Mouse (Mus musculus) hindbrain, embryonic 15.5 days (tissue): Measurements from ENCODE around the gene Lmln. TPM values are rescaled to one million over a fixed set of nuclear protein-coding genes. Genes with fewer than 3 reads are reported as not detected.
"Not testable (repeated sequence)": the region's sequence is repeated elsewhere in the genome, so short reads cannot be mapped to it uniquely, and the experiment has no call there.

Experiments used
- ATAC-seq: fragments of 200-750 bp; cut with Nextera tagmentation; 2 replicates; pipeline ENCODE4 v1.8.0; 2017; ENCODE audit warnings: low read depth, moderate number of reproducible peaks, moderate TSS enrichment; ENCODE audit not compliant: low FRiP score
- H3K27ac ChIP-seq: fragments of 300-500 bp; sonication (generic); replicated peaks from 2 replicates; pipeline ENCODE4 v1.5.1; 2015; ENCODE audit warnings: mild to moderate bottlenecking, inconsistent platforms
- H3K27me3 ChIP-seq: fragments of 300-500 bp; sonication (generic); 2 replicates; pipeline ENCODE4 v1.6.1; 2015; ENCODE audit warnings: control low read depth, inconsistent platforms
- H3K36me3 ChIP-seq: fragments of 300-500 bp; sonication (generic); 2 replicates; pipeline ENCODE4 v1.6.1; 2015; ENCODE audit warnings: control low read depth, inconsistent platforms
- H3K4me1 ChIP-seq: fragments of 300-500 bp; sonication (generic); replicated peaks from 2 replicates; pipeline ENCODE4 v1.6.1; 2015; ENCODE audit warnings: control low read depth, inconsistent platforms
- H3K4me2 ChIP-seq: fragments of 300-500 bp; sonication (generic); 2 replicates; pipeline ENCODE4 v1.6.1; 2015; ENCODE audit warnings: moderate library complexity, mild to moderate bottlenecking, inconsistent platforms
- H3K4me3 ChIP-seq: fragments of 300-500 bp; sonication (generic); 2 replicates; pipeline ENCODE4 v1.5.1; 2015; ENCODE audit warnings: mild to moderate bottlenecking, inconsistent platforms
- H3K9ac ChIP-seq: fragments of 300-500 bp; sonication (generic); 2 replicates; pipeline ENCODE4 v1.6.1; 2015; ENCODE audit warnings: inconsistent platforms
- H3K9me3 ChIP-seq: fragments of 300-500 bp; sonication (generic); 2 replicates; pipeline ENCODE4 v1.6.1; 2016; ENCODE audit warnings: control low read depth, inconsistent platforms
- WGBS: fragments of 180-500 bp; shearing (Covaris S2); methylation state at CpG from one replicate; pipeline ENCODE4 v1.1.7; 2015; 5-methylcytosine and 5-hydroxymethylcytosine counted together
- polyA plus RNA-seq: library from polyadenylated mRNA; unstranded; fragments of >200 nt; fragmentation: Nextera tagmentation; extraction: Ambion mirVana; gene quantifications from 2 replicates; pipeline ENCODE4 v1.2.1, GENCODE M21; 2015

The Lmln gene
- polyA plus RNA-seq, 1 experiment from 2014 or later: 4.6 TPM

- Histone ChIP-seq H3K4me3 (no peak overlapping the region), H3K27ac (no peak overlapping the region), H3K4me1 (no peaks in the 10 kb centered on the region), H3K27me3 (no peaks in the 10 kb centered on the region), H3K36me3 (no peaks in the 10 kb centered on the region), H3K9me3 (no peaks in the 10 kb centered on the region), H3K9ac (no peak overlapping the region), H3K4me2 (no peak overlapping the region)
- ATAC-seq: no peak
- 74% methylated on average over 1 of the region's 1 CpGs for WGBS
Observed at GRCm38 (mm10) chr16:33042682-33043081, 19.6 kb upstream of the Lmln start.

DNA sequence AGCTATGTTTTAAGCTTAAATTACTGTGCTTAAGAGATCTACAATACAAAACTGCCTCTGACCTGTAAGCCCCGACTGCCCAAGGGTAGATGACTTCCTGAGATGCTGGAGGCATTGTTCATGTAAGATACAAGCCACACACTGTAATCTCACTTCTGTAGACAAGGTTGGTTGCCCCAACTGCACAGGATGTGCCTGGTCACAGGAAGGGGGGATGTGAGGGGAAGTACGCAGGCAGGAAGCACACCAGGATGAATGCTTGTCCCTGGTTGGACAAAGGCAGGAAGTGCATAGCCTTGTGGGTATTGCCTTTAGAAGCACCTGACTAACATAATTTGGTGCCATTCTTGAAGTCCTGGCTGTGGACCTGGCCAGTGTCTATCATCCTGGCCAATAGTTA is 19.1 kb upstream of the Lmln start:
- 86% methylated on average over 2 of the region's 2 CpGs for WGBS

GRCm38 (mm10) chr16:33048004-33048403 is 14.3 kb upstream of the Lmln start:
- Histone ChIP-seq H3K4me3 (no peak overlapping the region), H3K4me1 (no peaks in the 10 kb centered on the region), H3K9ac (no peak overlapping the region), H3K27me3 (no peaks in the 10 kb centered on the region), H3K9me3 (no peaks in the 10 kb centered on the region), H3K36me3 (no peaks in the 10 kb centered on the region), H3K4me2 (no peak overlapping the region), H3K27ac (no peak overlapping the region)
- WGBS: 87% methylated on average over 1 of the region's 1 CpGs
- ATAC-seq: no peak

More for the DNA sequence above, 19.1 kb upstream of the Lmln start:
- Histone ChIP-seq H3K27ac (no peak overlapping the region), H3K4me3 (no peak overlapping the region), H3K4me2 (no peak overlapping the region), H3K4me1 (no peaks in the 10 kb centered on the region), H3K36me3 (no peaks in the 10 kb centered on the region), H3K9ac (no peak overlapping the region), H3K9me3 (no peaks in the 10 kb centered on the region), H3K27me3 (no peaks in the 10 kb centered on the region)
- ATAC-seq: no peak

- Histone ChIP-seq H3K4me1 (no peaks in the 10 kb centered on the region), H3K9me3 (no peaks in the 10 kb centered on the region), H3K4me2 (no peak overlapping the region), H3K4me3 (no peak overlapping the region), H3K36me3 (no peaks in the 10 kb centered on the region), H3K27ac (no peak overlapping the region), H3K27me3 (no peaks in the 10 kb centered on the region), H3K9ac (no peak overlapping the region)
- 78% methylated on average over 2 of the region's 2 CpGs for WGBS
- no peak for ATAC-seq
Observed at GRCm38 (mm10) chr16:33048686-33049085, 13.6 kb upstream of the Lmln start.

DNA sequence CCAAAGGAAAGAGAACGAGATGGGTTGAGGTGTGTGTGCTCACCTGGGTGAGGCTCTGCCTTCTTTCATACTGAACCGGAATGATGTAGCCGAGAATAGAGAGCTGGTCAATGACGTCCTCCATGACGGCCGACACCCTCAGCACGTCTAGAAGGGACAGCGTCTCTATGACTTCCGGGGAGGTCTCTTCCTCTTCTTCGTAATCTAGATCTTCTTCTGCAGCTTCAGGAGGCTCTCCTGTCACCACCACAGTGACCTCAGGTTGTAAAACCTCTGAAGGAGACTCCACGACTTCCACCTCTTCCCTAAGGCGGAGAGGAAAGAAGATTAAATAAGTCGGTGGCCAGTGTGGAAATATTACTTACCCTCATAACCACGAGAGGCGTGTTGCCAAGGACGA is 12.5 kb upstream of the Lmln start:
- WGBS: 94% methylated on average over 16 of the region's 16 CpGs
- H3K4me3 ChIP-seq: no peak overlapping the region
- no peak for ATAC-seq
- H3K27me3 ChIP-seq: no peaks in the 10 kb centered on the region
- H3K36me3 ChIP-seq: no peaks in the 10 kb centered on the region
- H3K4me2 ChIP-seq: no peak overlapping the region
- H3K27ac ChIP-seq: no peak overlapping the region
- no peaks in the 10 kb centered on the region for H3K9me3 ChIP-seq
- no peak overlapping the region for H3K9ac ChIP-seq
- no peaks in the 10 kb centered on the region for H3K4me1 ChIP-seq

GRCm38 (mm10) chr16:33053141-33053540 is 9.2 kb upstream of the Lmln start:
- ATAC-seq: no peak
- WGBS: 85% methylated on average over 5 of the region's 5 CpGs

GRCm38 (mm10) chr16:33054927-33055326 is 7.4 kb upstream of the Lmln start:
- not testable (repeated sequence) for H3K27me3 ChIP-seq, H3K4me3 ChIP-seq, H3K27ac ChIP-seq, H3K9ac ChIP-seq, ATAC-seq, H3K9me3 ChIP-seq
- peaks cover 18% of the 10 kb centered on the region; the same call in 1 of the 2 replicates for H3K36me3 ChIP-seq
- H3K4me2 ChIP-seq: 0 out of 2 replicates have a peak overlapping the region, but pooled peaks have one; percentile 79
- 93% methylated on average over 2 of the region's 2 CpGs for WGBS
- peaks cover 23% of the 10 kb centered on the region for H3K4me1 ChIP-seq

More at GRCm38 (mm10) chr16:33053141-33053540, 9.2 kb upstream of the Lmln start:
- Histone ChIP-seq H3K27me3 (no peaks in the 10 kb centered on the region), H3K27ac (no peak overlapping the region), H3K4me1 (peaks cover 14% of the 10 kb centered on the region), H3K4me2 (no peak overlapping the region), H3K9me3 (no peaks in the 10 kb centered on the region), H3K9ac (no peak overlapping the region), H3K4me3 (no peak overlapping the region), H3K36me3 (0 out of 2 replicates have a peak, but pooled peaks cover under 1% of the 10 kb centered on the region)

DNA sequence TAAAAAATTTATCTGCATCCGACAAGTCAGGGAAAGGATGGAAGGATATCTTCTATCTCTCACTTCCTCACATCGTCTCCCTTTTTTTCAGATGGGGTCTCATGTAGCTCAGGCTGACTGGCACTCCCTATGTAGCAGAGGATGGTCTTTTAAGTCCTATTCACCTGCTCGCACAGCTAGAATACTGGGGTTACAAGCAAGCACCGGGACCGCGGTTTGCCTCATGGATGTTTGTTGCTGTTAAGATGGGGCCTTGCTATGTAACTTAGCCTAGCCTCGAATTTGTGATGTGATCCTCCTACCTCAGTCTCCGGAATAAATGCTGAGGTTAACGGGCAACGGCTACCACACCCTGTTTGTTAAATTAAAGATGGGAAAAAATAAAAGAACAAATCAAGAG is 6.7 kb upstream of the Lmln start:
- Histone ChIP-seq H3K4me2 (peak overlapping the region; percentile 79), H3K36me3 (peaks cover 25% of the 10 kb centered on the region), H3K4me3 (peak overlapping the region; percentile 82), H3K9ac (peak overlapping the region; percentile 37; the same call in 1 of the 2 replicates), H3K9me3 (no peaks in the 10 kb centered on the region), H3K4me1 (peaks cover 23% of the 10 kb centered on the region), H3K27ac (peak overlapping the region; percentile 88; the same call in 1 of the 2 replicates), H3K27me3 (no peaks in the 10 kb centered on the region)
- 19% methylated on average over 10 of the region's 10 CpGs for WGBS
- peak; percentile 56 for ATAC-seq

- peak within 1 kb of the TSS; percentile 82 for H3K4me3 ChIP-seq
- H3K27me3 ChIP-seq: no peaks in the 10 kb centered on the region
- ATAC-seq: peak; percentile 94
- H3K4me2 ChIP-seq: peak within 1 kb of the TSS; percentile 79
- peak within 1 kb of the TSS; percentile 88 for H3K27ac ChIP-seq
- no peaks in the 10 kb centered on the region for H3K9me3 ChIP-seq
- WGBS: under 1% methylated on average over 47 of the region's 47 CpGs
- H3K36me3 ChIP-seq: peaks cover 30% of the 10 kb centered on the region
- H3K4me1 ChIP-seq: peaks cover 23% of the 10 kb centered on the region
- peak within 1 kb of the TSS; percentile 90 for H3K9ac ChIP-seq
Observed at GRCm38 (mm10) chr16:33056095-33056785, 6.1 kb upstream of the Lmln start, which contains the start of the genes Iqcg and Rpl35a. Gene Iqcg, minus strand, starts transcription at chr16:33056218. Gene Rpl35a, plus strand, starts transcription at chr16:33056453.

DNA sequence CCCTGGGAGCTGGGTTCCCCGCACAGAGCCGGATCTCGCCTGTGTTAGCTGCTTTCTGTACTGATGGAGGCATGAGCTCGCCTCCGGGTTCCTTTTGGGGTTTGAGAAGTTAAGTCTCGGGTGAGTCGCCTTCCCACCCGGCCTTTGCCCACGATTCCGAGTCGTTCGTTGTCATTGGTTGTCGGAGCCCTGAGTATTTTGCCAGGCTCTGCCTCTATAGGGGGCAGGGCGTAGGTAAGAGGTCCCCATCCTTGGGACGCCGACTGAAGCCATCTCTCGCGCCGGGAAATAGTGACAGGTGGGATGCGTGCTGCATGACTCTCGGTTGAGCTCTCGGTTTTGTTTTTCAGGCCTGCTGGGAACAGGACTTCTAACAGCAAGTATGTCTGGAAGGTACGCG is 5.5 kb upstream of the Lmln start:
- H3K27me3 ChIP-seq: no peaks in the 10 kb centered on the region
- H3K9me3 ChIP-seq: no peaks in the 10 kb centered on the region
- peak overlapping the region; percentile 79 for H3K4me2 ChIP-seq
- H3K27ac ChIP-seq: peak overlapping the region; percentile 88
- H3K4me3 ChIP-seq: peak overlapping the region; percentile 82
- peaks cover 27% of the 10 kb centered on the region for H3K4me1 ChIP-seq
- WGBS: under 1% methylated on average over 24 of the region's 24 CpGs
- peak overlapping the region; percentile 90 for H3K9ac ChIP-seq
- ATAC-seq: peak; percentile 3; the same call in 1 of the 2 replicates
- peaks cover 30% of the 10 kb centered on the region for H3K36me3 ChIP-seq

DNA sequence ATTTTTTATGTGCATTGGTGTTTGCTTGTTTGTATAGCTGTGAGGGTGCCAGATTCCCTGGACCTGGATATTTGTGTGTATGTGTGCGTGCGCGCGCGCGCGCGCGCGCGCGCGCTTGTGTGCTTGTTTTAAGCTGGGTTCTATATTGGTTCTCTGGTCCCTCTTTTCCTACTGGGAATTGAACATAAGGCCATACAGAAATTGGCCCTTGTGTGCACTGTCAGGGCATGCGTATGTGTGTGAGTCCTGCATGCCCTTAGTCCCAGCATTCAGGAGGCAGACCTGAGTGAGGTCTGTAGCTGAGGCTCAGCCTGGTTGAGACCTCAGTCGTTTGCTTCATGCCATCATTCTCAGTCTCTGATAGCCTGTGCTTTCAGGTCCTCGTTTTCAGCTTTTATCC is 4.3 kb upstream of the Lmln start:
- Histone ChIP-seq H3K4me3 (0 out of 2 replicates have a peak overlapping the region, but pooled peaks have one; percentile 2), H3K4me2 (peak overlapping the region; percentile 79), H3K4me1 (peaks cover 32% of the 10 kb centered on the region), H3K36me3 (peaks cover 30% of the 10 kb centered on the region), H3K27ac (no peak overlapping the region), H3K27me3 (no peaks in the 10 kb centered on the region), H3K9ac (no peak overlapping the region), H3K9me3 (no peaks in the 10 kb centered on the region)
- ATAC-seq: no peak
- WGBS: 93% methylated on average over 16 of the region's 16 CpGs

GRCm38 (mm10) chr16:33058656-33059055 is 3.7 kb upstream of the Lmln start:
- H3K9ac ChIP-seq, H3K9me3 ChIP-seq, H3K27ac ChIP-seq, ATAC-seq, H3K27me3 ChIP-seq, H3K4me2 ChIP-seq, H3K4me3 ChIP-seq: not testable (repeated sequence)
- 90% methylated on average over 9 of the region's 9 CpGs for WGBS
- Histone ChIP-seq H3K4me1 (peaks cover 38% of the 10 kb centered on the region), H3K36me3 (peaks cover 30% of the 10 kb centered on the region)
